Mouse (Mus musculus) T-helper 17 cell (primary cell): ENCODE data around the gene Esyt2.

Experiments used
- in situ Hi-C, 2 experiments: fragments of 300-600 bp; cut with MboI, MseI; formaldehyde crosslinking; loops; 1 replicate in 1 of 2; 2 replicates in 1 of 2; pipeline ENCODE4 v1.15.1; 2025; ENCODE audit warnings: high pct_unique_total_duplicates in 2 of 2

Gene Esyt2

GRCm38 (mm10) chr12:116354694-116355093 is 73.7 kb downstream of the Esyt2 start:
- in situ Hi-C loops: no loop called here

GRCm38 (mm10) chr12:116362091-116362490 is 81.1 kb downstream of the Esyt2 start:
- in situ Hi-C loops: no loop called here

GRCm38 (mm10) chr12:116366900-116367299 is 85.9 kb downstream of the Esyt2 start:
- in situ Hi-C loops: no loop called here

GRCm38 (mm10) chr12:116367346-116367745 is 86.3 kb downstream of the Esyt2 start:
- in situ Hi-C loops: no loop called here

- in situ Hi-C loops: no loop called here
Observed at GRCm38 (mm10) chr12:116368857-116369256, 87.9 kb downstream of the Esyt2 start.

- in situ Hi-C loops: no loop called here
Observed at GRCm38 (mm10) chr12:116383101-116383500, 102.1 kb downstream of the Esyt2 start.

- in situ Hi-C loops: no loop called here
Observed at GRCm38 (mm10) chr12:116383995-116384394, 103.0 kb downstream of the Esyt2 start.

GRCm38 (mm10) chr12:116386802-116387201 is 105.8 kb downstream of the Esyt2 start:
- in situ Hi-C loops: no loop called here

- in situ Hi-C loops: no loop called here
Observed at GRCm38 (mm10) chr12:116389868-116390267, 108.9 kb downstream of the Esyt2 start.

- in situ Hi-C loops: no loop called here
Observed at GRCm38 (mm10) chr12:116394327-116394726, 113.3 kb downstream of the Esyt2 start.

GRCm38 (mm10) chr12:116395312-116395711 is 114.3 kb downstream of the Esyt2 start:
- in situ Hi-C loops: no loop called here

- in situ Hi-C loops: no loop called here
Observed at GRCm38 (mm10) chr12:116396072-116396695, 115.2 kb downstream of the Esyt2 start.

- in situ Hi-C loops: loop anchor here (10.0 kb wide), 2 partner anchors 119 to 359 kb away; partner anchors contain the start of genes Esyt2 (in 1 of the 2) and Zfp386 (in 1 of the 2)
Observed at GRCm38 (mm10) chr12:116404012-116404679, 123.2 kb downstream of the Esyt2 start.

- in situ Hi-C loops: loop anchor here (5.0 to 10.0 kb wide), 3 partner anchors 120 to 360 kb away; partner anchors contain the start of genes Esyt2 (in 2 of the 2) and Zfp386 (in 1 of the 2)
Observed at GRCm38 (mm10) chr12:116405045-116405835, 124.2 kb downstream of the Esyt2 start, which contains the start of gene Ncapg2. Gene Ncapg2 (plus strand): TSS chr12:116405402.

- in situ Hi-C loops: loop anchor here (5.0 to 10.0 kb wide), 3 partner anchors 121 to 361 kb away; partner anchors contain the start of genes Esyt2 (in 2 of the 2) and Zfp386 (in 1 of the 2)
Observed at GRCm38 (mm10) chr12:116405836-116406155, 124.8 kb downstream of the Esyt2 start.

GRCm38 (mm10) chr12:116407883-116408282 is 126.9 kb downstream of the Esyt2 start:
- in situ Hi-C loops: loop anchor here (5.0 to 10.0 kb wide), 3 partner anchors 123 to 363 kb away; partner anchors contain the start of genes Esyt2 (in 2 of the 2) and Zfp386 (in 1 of the 2)

GRCm38 (mm10) chr12:116414941-116415340 is 133.9 kb downstream of the Esyt2 start:
- in situ Hi-C loops: no loop called here

- in situ Hi-C loops: no loop called here
Observed at GRCm38 (mm10) chr12:116416514-116416913, 135.5 kb downstream of the Esyt2 start.

- in situ Hi-C loops: no loop called here
Observed at GRCm38 (mm10) chr12:116421656-116422055, 140.7 kb downstream of the Esyt2 start.

- in situ Hi-C loops: no loop called here
Observed at GRCm38 (mm10) chr12:116425392-116425791, 144.4 kb downstream of the Esyt2 start.

- in situ Hi-C loops: no loop called here
Observed at GRCm38 (mm10) chr12:116433742-116434141, 152.7 kb downstream of the Esyt2 start.

- in situ Hi-C loops: no loop called here
Observed at GRCm38 (mm10) chr12:116435232-116435631, 154.2 kb downstream of the Esyt2 start.
